Mouse (Mus musculus): ENCODE results near the gene Mtch1.
"Not testable (repeated sequence)": the region's sequence is repeated elsewhere in the genome, so short reads cannot be mapped to it uniquely, and the experiment has no call there.

Mtch1 gene

GRCm38 (mm10) chr17:29361982-29362691 lies 14.4 kb upstream of the Mtch1 start:
- DNase-seq (ENCODE audit: low spot score in 2 of 2), result no peak

- DNase-seq (ENCODE audit: low spot score in 2 of 2), result no peak
Observed at GRCm38 (mm10) chr17:29360761-29361221, 13.1 kb upstream of the Mtch1 start, which contains the start of gene Fgd2. TSS of gene Fgd2 (plus strand) at chr17:29360914.

- DNase-seq (ENCODE audit: low spot score in 2 of 2), result no peak
Observed at GRCm38 (mm10) chr17:29358928-29359327, 11.2 kb upstream of the Mtch1 start.

GRCm38 (mm10) chr17:29356882-29357281 lies 9.1 kb upstream of the Mtch1 start:
- DNase-seq (ENCODE audit: low spot score in 2 of 2), result no peak

GRCm38 (mm10) chr17:29356479-29356856 lies 8.7 kb upstream of the Mtch1 start:
- peak in 1 of 2 experiments; percentile 64 for DNase-seq (ENCODE audit: low spot score in 2 of 2)

- DNase-seq (ENCODE audit: low spot score in 2 of 2), result peak in 1 of 2 experiments; percentile 42
Observed at GRCm38 (mm10) chr17:29355841-29356478, 8.2 kb upstream of the Mtch1 start.

GRCm38 (mm10) chr17:29355461-29355840 lies 7.7 kb upstream of the Mtch1 start:
- no peak for DNase-seq (ENCODE audit: low spot score in 2 of 2)

- not testable (repeated sequence) for DNase-seq (ENCODE audit: low spot score in 2 of 2)
Observed at GRCm38 (mm10) chr17:29351056-29351455, 3.3 kb upstream of the Mtch1 start.

- DNase-seq (ENCODE audit: low spot score in 2 of 2), result no peak
Observed at GRCm38 (mm10) chr17:29348996-29349395, 1.3 kb upstream of the Mtch1 start.

GRCm38 (mm10) chr17:29347126-29347644 lies 549 bp downstream of the Mtch1 start:
- no peak for DNase-seq (ENCODE audit: low spot score in 2 of 2)

GRCm38 (mm10) chr17:29346496-29347125 lies 1.1 kb downstream of the Mtch1 start:
- DNase-seq (ENCODE audit: low spot score in 2 of 2), result no peak

GRCm38 (mm10) chr17:29345272-29345671 lies 2.5 kb downstream of the Mtch1 start:
- DNase-seq (ENCODE audit: low spot score in 2 of 2), result no peak

GRCm38 (mm10) chr17:29343241-29343640 lies 4.5 kb downstream of the Mtch1 start:
- DNase-seq (ENCODE audit: low spot score in 2 of 2), result no peak

- DNase-seq (ENCODE audit: low spot score in 2 of 2), result no peak
Observed at GRCm38 (mm10) chr17:29342010-29342910, 5.5 kb downstream of the Mtch1 start.

- no peak for DNase-seq (ENCODE audit: low spot score in 2 of 2)
Observed at GRCm38 (mm10) chr17:29341591-29342003, 6.1 kb downstream of the Mtch1 start.

GRCm38 (mm10) chr17:29340406-29341261 lies 7.1 kb downstream of the Mtch1 start:
- DNase-seq (ENCODE audit: low spot score in 2 of 2), result peak in 1 of 2 experiments; percentile 55

GRCm38 (mm10) chr17:29339170-29339768 lies 8.5 kb downstream of the Mtch1 start:
- DNase-seq (ENCODE audit: low spot score in 2 of 2), result no peak

GRCm38 (mm10) chr17:29337979-29338823 lies 9.5 kb downstream of the Mtch1 start:
- DNase-seq (ENCODE audit: low spot score in 2 of 2), result no peak
